In genomic region chr10:13137906-13138305, GRCm38 (mm10) we compare ENCODE assay signal across 36 mouse cellular contexts. TPM values are rescaled to one million over a fixed set of nuclear protein-coding genes. Genes with fewer than 3 reads are reported as not detected.
DNase-seq lines count a peak whose midpoint lies in the region; ATAC-seq lines count a peak whose summit lies in the region.
"Had no signal": no experiment of that assay in that cellular context is flagged by ENCODE, and none has a peak within 500 bp of the region (broad histone marks: within the 10 kb centered on the region; RNA-seq: fewer than 3 reads in every experiment).

No protein-coding gene starts in this region.

- no peaks in the 10 kb centered on the region for H3K4me1 ChIP-seq in heart, embryonic 10.5 days
- peaks cover 12% of the 10 kb centered on the region for H3K4me1 ChIP-seq in midbrain, embryonic 10.5 days
- no peaks in the 10 kb centered on the region for H3K4me1 ChIP-seq in midbrain, embryonic 16.5 days (ENCODE audit: control insufficient read depth, insufficient read depth, low read length)
- H3K4me1 ChIP-seq: embryonic facial prominence, embryonic 12.5 days; forebrain, embryonic 13.5 days had no signal

- H3K9ac ChIP-seq in midbrain, embryonic 16.5 days (ENCODE audit: low read depth, low read length): no peak overlapping the region
- H3K9ac ChIP-seq: embryonic facial prominence, embryonic 12.5 days; embryonic facial prominence, embryonic 15.5 days; forebrain, embryonic 13.5 days; forebrain, postnatal 0 days; heart, embryonic 12.5 days; heart, embryonic 15.5 days; hindbrain, embryonic 14.5 days had no signal

- no peak overlapping the region for H3K4me2 ChIP-seq in midbrain, embryonic 16.5 days (ENCODE audit: low read length)
- H3K4me2 ChIP-seq: embryonic facial prominence, embryonic 12.5 days; embryonic facial prominence, embryonic 15.5 days; forebrain, embryonic 13.5 days; heart, embryonic 12.5 days; heart, embryonic 15.5 days; hindbrain, embryonic 14.5 days had no signal

- no peaks in the 10 kb centered on the region for H3K27me3 ChIP-seq in heart, embryonic 10.5 days (ENCODE audit: insufficient read depth, poor library complexity, severe bottlenecking)
- H3K27me3 ChIP-seq in midbrain, embryonic 10.5 days (ENCODE audit: low read depth, poor library complexity, severe bottlenecking): no peaks in the 10 kb centered on the region
- H3K27me3 ChIP-seq in midbrain, embryonic 16.5 days (ENCODE audit: control insufficient read depth, insufficient read depth, low read depth, low read length): no peaks in the 10 kb centered on the region
- H3K27me3 ChIP-seq: CH12.LX; embryonic facial prominence, embryonic 12.5 days; embryonic facial prominence, embryonic 15.5 days; forebrain, embryonic 13.5 days; heart, embryonic 12.5 days; heart, embryonic 15.5 days had no signal

- ATAC-seq in midbrain, embryonic 16.5 days: no peak
- ATAC-seq: forebrain, embryonic 13.5 days; forebrain, postnatal 0 days; hindbrain, postnatal 0 days; inflammation-experienced regulatory T-cells, adult 6 months; Patski had no signal

- DNase-seq in adrenal gland, postnatal 14 days: peak; percentile 34
- DNase-seq in adrenal gland, adult 8-10 months: no peak
- peak; percentile 56 for DNase-seq in heart, embryonic 10.5 days (ENCODE audit: low spot score)
- no peak for DNase-seq in heart, adult 8-10 months (ENCODE audit: low spot score)
- DNase-seq in midbrain, embryonic 10.5 days (ENCODE audit: low spot score): peak; percentile 5
- no peak for DNase-seq in urinary bladder, postnatal 36 days (ENCODE audit: low spot score in 2 of 2)
- DNase-seq: adrenal gland, adult 2 months; B cell, adult 2 months; cerebellum, adult 11 months; cerebellum, adult 2 months; cerebellum, adult 9-11 months; cerebellum, postnatal 25 days; forebrain, postnatal 0 days; gastrocnemius, adult 2 months; gastrocnemius, postnatal 14 days; heart, adult 2 months; heart, postnatal 14 days; heart, postnatal 4 days; kidney, adult 11 months had no signal

- no peaks in the 10 kb centered on the region for H3K36me3 ChIP-seq in heart, embryonic 10.5 days
- H3K36me3 ChIP-seq in midbrain, embryonic 10.5 days: no peaks in the 10 kb centered on the region
- no peaks in the 10 kb centered on the region for H3K36me3 ChIP-seq in midbrain, embryonic 16.5 days (ENCODE audit: control insufficient read depth, insufficient read depth, low read length)
- H3K36me3 ChIP-seq: embryonic facial prominence, embryonic 12.5 days; embryonic facial prominence, embryonic 15.5 days; G1E; heart, embryonic 12.5 days; heart, embryonic 15.5 days had no signal

- H3K27ac ChIP-seq in heart, embryonic 10.5 days: no peak overlapping the region
- no peak overlapping the region for H3K27ac ChIP-seq in midbrain, embryonic 10.5 days (replicated peaks)
- H3K27ac ChIP-seq in midbrain, embryonic 16.5 days (ENCODE audit: low read length): no peak overlapping the region
- H3K27ac ChIP-seq: embryonic facial prominence, embryonic 12.5 days; embryonic facial prominence, embryonic 15.5 days; forebrain, embryonic 13.5 days; gastrocnemius, adult 2 months; heart, adult 2 months; heart, embryonic 15.5 days; hindbrain, embryonic 14.5 days; hindbrain, postnatal 0 days had no signal

- 87% methylated on average over 6 of the region's 6 CpGs for WGBS in heart, embryonic 10.5 days
- 95% methylated on average over 6 of the region's 6 CpGs for WGBS in midbrain, embryonic 10.5 days
- WGBS in midbrain, embryonic 16.5 days: 83% methylated on average over 6 of the region's 6 CpGs

- no peaks in the 10 kb centered on the region for H3K9me3 ChIP-seq in heart, embryonic 10.5 days
- H3K9me3 ChIP-seq in midbrain, embryonic 10.5 days (replicated peaks): no peaks in the 10 kb centered on the region
- no peaks in the 10 kb centered on the region for H3K9me3 ChIP-seq in midbrain, embryonic 16.5 days (replicated peaks; ENCODE audit: control insufficient read depth, low read length, poor library complexity, severe bottlenecking)
- H3K9me3 ChIP-seq: embryonic facial prominence, embryonic 12.5 days; embryonic facial prominence, embryonic 15.5 days; forebrain, embryonic 13.5 days; G1E; heart, embryonic 12.5 days; heart, embryonic 15.5 days had no signal

- no peak overlapping the region for H3K4me3 ChIP-seq in heart, embryonic 10.5 days
- no peak overlapping the region for H3K4me3 ChIP-seq in midbrain, embryonic 10.5 days
- H3K4me3 ChIP-seq in midbrain, embryonic 16.5 days (ENCODE audit: low read depth, low read length): no peak overlapping the region
- H3K4me3 ChIP-seq: embryonic facial prominence, embryonic 12.5 days; embryonic facial prominence, embryonic 15.5 days; forebrain, embryonic 13.5 days; gastrocnemius, adult 2 months; heart, adult 2 months; heart, embryonic 12.5 days; heart, embryonic 15.5 days had no signal

RNA-seq across cellular contexts. Expression of gene Zc2hc1b, which starts 39.9 kb away (rescaled TPM):
- total RNA-seq in adrenal gland, postnatal 14 days (2021): not detected in 2 replicates
- not detected for total RNA-seq in adrenal gland, adult 8-10 months (2022)
- polyA plus RNA-seq in heart, embryonic 10.5 days (2016; fragmentation: Nextera tagmentation; extraction: Ambion mirVana): not detected in 2 replicates
- not detected for total RNA-seq in heart, adult 8-10 months (2022)
- not detected in 2 replicates for polyA plus RNA-seq in midbrain, embryonic 10.5 days (2016; fragmentation: Nextera tagmentation; extraction: Ambion mirVana)
- polyA plus RNA-seq in midbrain, embryonic 16.5 days (2015; fragmentation: Nextera tagmentation; extraction: Ambion mirVana): not detected in 2 replicates
- total RNA-seq: adrenal gland, adult 2 months; adrenal gland, postnatal 4 days; CH12.LX; common myeloid progenitor, adult 5-6 weeks; forebrain, postnatal 0 days; G1E; gastrocnemius, adult 2 months; gastrocnemius, postnatal 14 days; gastrocnemius, postnatal 4 days; heart, adult 2 months; heart, postnatal 14 days; heart, postnatal 4 days; hindbrain, postnatal 0 days had no signal
- polyA plus RNA-seq: adrenal gland, adult 2 months; cerebellum, adult 2 months; embryonic facial prominence, embryonic 12.5 days; embryonic facial prominence, embryonic 15.5 days; forebrain, embryonic 13.5 days; forebrain, postnatal 0 days; frontal cortex, adult 2 months; G1E; heart, adult 2 months; heart, embryonic 12.5 days; heart, embryonic 15.5 days; hindbrain, embryonic 11.5 days; hindbrain, embryonic 14.5 days; hindbrain, postnatal 0 days; inflammation-experienced regulatory T-cells, adult 6 months; Patski had no signal

RNA-seq across cellular contexts. Expression of gene Ltv1, which starts 55.1 kb away (rescaled TPM):
- total RNA-seq in adrenal gland, postnatal 14 days (2021): 42.7 and 50.7 TPM in 2 replicates
- 10 to 100 TPM; 34.7 to 46.0 (median 40.2) TPM for total RNA-seq in adrenal gland, adult 8-10 months (2022)
- 79.1 and 81.1 TPM in 2 replicates for polyA plus RNA-seq in heart, embryonic 10.5 days (2016; fragmentation: Nextera tagmentation; extraction: Ambion mirVana)
- total RNA-seq in heart, adult 8-10 months (2022): 10 to 100 TPM; 17.6 to 25.5 (median 19.3) TPM
- polyA plus RNA-seq in midbrain, embryonic 10.5 days (2016; fragmentation: Nextera tagmentation; extraction: Ambion mirVana): 67.1 and 74.0 TPM in 2 replicates
- 33.8 and 35.8 TPM in 2 replicates for polyA plus RNA-seq in midbrain, embryonic 16.5 days (2015; fragmentation: Nextera tagmentation; extraction: Ambion mirVana)

Comparison
In these comparisons a context has a peak if more than half of its experiments do, and no peak if none do; other contexts are left out.
1. DNase-seq: peak in adrenal gland, postnatal 14 days (single experiment), heart, embryonic 10.5 days (single experiment) and midbrain, embryonic 10.5 days (single experiment); none in adrenal gland, adult 8-10 months (single experiment), heart, adult 8-10 months (single experiment) and urinary bladder, postnatal 36 days (0 of 2).